Mouse (Mus musculus) ovary, postnatal 10 days (tissue): ENCODE results near the gene Bace1.
"Not testable (repeated sequence)": the region's sequence is repeated elsewhere in the genome, so short reads cannot be mapped to it uniquely, and the experiment has no call there.

Source experiments
- DNase-seq: peaks from one replicate; pipeline ENCODE4 v3.0.0; 2022; ENCODE audit warnings: low spot score

Gene Bace1

GRCm38 (mm10) chr9:45838069-45838433, 329 bp upstream of the Bace1 start:
- no peak for DNase-seq

- DNase-seq = no peak
Measured at GRCm38 (mm10) chr9:45839139-45839981, 980 bp downstream of the Bace1 start.

GRCm38 (mm10) chr9:45839982-45840300, 1.6 kb downstream of the Bace1 start:
- DNase-seq = no peak

GRCm38 (mm10) chr9:45840331-45840730, 2.0 kb downstream of the Bace1 start:
- DNase-seq = no peak

GRCm38 (mm10) chr9:45841458-45841857, 3.1 kb downstream of the Bace1 start:
- no peak for DNase-seq

GRCm38 (mm10) chr9:45843007-45843406, 4.6 kb downstream of the Bace1 start:
- DNase-seq = no peak

- DNase-seq = no peak
Measured at GRCm38 (mm10) chr9:45843780-45844179, 5.4 kb downstream of the Bace1 start.

- DNase-seq = no peak
Measured at GRCm38 (mm10) chr9:45845541-45845940, 7.2 kb downstream of the Bace1 start.

- DNase-seq = not testable (repeated sequence)
Measured at GRCm38 (mm10) chr9:45846176-45846575, 7.8 kb downstream of the Bace1 start.

- no peak for DNase-seq
Measured at GRCm38 (mm10) chr9:45846891-45847460, 8.6 kb downstream of the Bace1 start.

- peak; percentile 41 for DNase-seq
Measured at GRCm38 (mm10) chr9:45849528-45850408, 11.4 kb downstream of the Bace1 start.

- DNase-seq = no peak
Measured at GRCm38 (mm10) chr9:45850528-45851155, 12.3 kb downstream of the Bace1 start.

GRCm38 (mm10) chr9:45851330-45851729, 12.9 kb downstream of the Bace1 start:
- DNase-seq = no peak

GRCm38 (mm10) chr9:45851776-45852175, 13.4 kb downstream of the Bace1 start:
- no peak for DNase-seq

- DNase-seq = no peak
Measured at GRCm38 (mm10) chr9:45853695-45854094, 15.3 kb downstream of the Bace1 start.

GRCm38 (mm10) chr9:45854136-45854535, 15.8 kb downstream of the Bace1 start:
- no peak for DNase-seq

- DNase-seq = no peak
Measured at GRCm38 (mm10) chr9:45859364-45859763, 21.0 kb downstream of the Bace1 start.

- no peak for DNase-seq
Measured at GRCm38 (mm10) chr9:45861813-45862212, 23.4 kb downstream of the Bace1 start.

- no peak for DNase-seq
Measured at GRCm38 (mm10) chr9:45869181-45869580, 30.8 kb downstream of the Bace1 start.

- DNase-seq = no peak
Measured at GRCm38 (mm10) chr9:45870265-45870664, 31.9 kb downstream of the Bace1 start.

- DNase-seq = no peak
Measured at GRCm38 (mm10) chr9:45877928-45878327, 39.5 kb downstream of the Bace1 start.

- DNase-seq = no peak
Measured at GRCm38 (mm10) chr9:45893681-45894080, 55.3 kb downstream of the Bace1 start.
